Mouse (Mus musculus) olfactory bulb, adult 2 months (tissue): ENCODE measurements around the gene Unc5a.

ENCODE experiments used
- CTCF ChIP-seq: fragments of 200-500 bp; IDR thresholded peaks from 2 replicates; pipeline ENCODE4 v1.5.1; 2012; ENCODE audit warnings: low read depth, mild to moderate bottlenecking, low read length, moderate library complexity; ENCODE audit not compliant: insufficient read depth
- POLR2A ChIP-seq: fragments of 200-500 bp; IDR thresholded peaks from 2 replicates; pipeline ENCODE4 v1.6.1; 2012; ENCODE audit warnings: mild to moderate bottlenecking, low read depth, low read length, moderate library complexity; ENCODE audit not compliant: insufficient read depth

DNA sequence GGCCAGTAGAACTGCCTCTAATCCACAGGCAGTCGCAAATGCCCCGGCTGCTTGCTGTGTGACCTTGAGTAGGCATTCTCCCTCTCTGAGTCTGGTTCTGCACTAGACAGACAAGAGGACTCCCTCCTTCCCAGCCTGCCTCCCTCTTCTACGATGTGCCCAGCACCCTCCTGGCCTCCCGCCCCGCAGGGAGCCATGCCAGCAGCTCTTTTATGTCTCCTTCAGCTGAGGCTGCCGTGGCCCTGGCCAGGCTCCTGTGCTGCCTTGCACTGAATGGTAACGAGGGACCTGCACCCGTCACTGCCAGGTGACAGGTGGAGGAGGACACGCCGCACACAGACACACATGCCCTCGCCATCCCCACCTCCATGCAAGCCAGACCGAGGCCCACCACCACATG is 31.7 kb downstream of the Unc5a start:
- TF ChIP-seq CTCF (no peak), POLR2A (no peak)
